Mouse (Mus musculus): Measurements from ENCODE around the gene Mta1. TPM values are rescaled to one million over a fixed set of nuclear protein-coding genes. Genes with fewer than 3 reads are reported as not detected.
A peak's percentile ranks its signal among the peaks of the same experiment; 100 is the strongest.

Gene Mta1
- polyA plus RNA-seq, 1 experiment from 2014 or later, result 20.5 TPM

- H3K4me3 ChIP-seq (replicated peaks), result peak overlapping the region; percentile 99
- H3K4me2 ChIP-seq, result peak overlapping the region; percentile 95
- H3K9me3 ChIP-seq, result no peaks in the 10 kb centered on the region
- H3K36me3 ChIP-seq, result peaks cover 23% of the 10 kb centered on the region
- no peaks in the 10 kb centered on the region for H3K27me3 ChIP-seq
- peak; percentile 37 for ATAC-seq (ENCODE audit: insufficient number of reproducible peaks, insufficient read depth, low FRiP score, low TSS enrichment, low read depth)
- 2% methylated on average over 41 of the region's 60 CpGs for WGBS
- peak overlapping the region; percentile 91 for H3K27ac ChIP-seq
- peaks cover 31% of the 10 kb centered on the region for H3K4me1 ChIP-seq (replicated peaks)
- peak overlapping the region; percentile 100 for H3K9ac ChIP-seq (replicated peaks)
These were observed 563 bp downstream of the Mta1 start for GRCm38 (mm10) chr12:113098530-113099151.

- H3K27ac ChIP-seq, result peak overlapping the region; percentile 91
- H3K4me3 ChIP-seq (replicated peaks), result peak overlapping the region; percentile 99
- no peaks in the 10 kb centered on the region for H3K9me3 ChIP-seq
- no peaks in the 10 kb centered on the region for H3K27me3 ChIP-seq
- H3K36me3 ChIP-seq, result peaks cover 33% of the 10 kb centered on the region
- 27% methylated on average over 6 of the region's 6 CpGs for WGBS
- H3K4me1 ChIP-seq (replicated peaks), result peaks cover 31% of the 10 kb centered on the region
- peak overlapping the region; percentile 95 for H3K4me2 ChIP-seq
- peak overlapping the region; percentile 100 for H3K9ac ChIP-seq (replicated peaks)
- ATAC-seq (ENCODE audit: insufficient number of reproducible peaks, insufficient read depth, low FRiP score, low TSS enrichment, low read depth), result no peak
These were observed 1.6 kb downstream of the Mta1 start for GRCm38 (mm10) chr12:113099470-113100237.

DNA sequence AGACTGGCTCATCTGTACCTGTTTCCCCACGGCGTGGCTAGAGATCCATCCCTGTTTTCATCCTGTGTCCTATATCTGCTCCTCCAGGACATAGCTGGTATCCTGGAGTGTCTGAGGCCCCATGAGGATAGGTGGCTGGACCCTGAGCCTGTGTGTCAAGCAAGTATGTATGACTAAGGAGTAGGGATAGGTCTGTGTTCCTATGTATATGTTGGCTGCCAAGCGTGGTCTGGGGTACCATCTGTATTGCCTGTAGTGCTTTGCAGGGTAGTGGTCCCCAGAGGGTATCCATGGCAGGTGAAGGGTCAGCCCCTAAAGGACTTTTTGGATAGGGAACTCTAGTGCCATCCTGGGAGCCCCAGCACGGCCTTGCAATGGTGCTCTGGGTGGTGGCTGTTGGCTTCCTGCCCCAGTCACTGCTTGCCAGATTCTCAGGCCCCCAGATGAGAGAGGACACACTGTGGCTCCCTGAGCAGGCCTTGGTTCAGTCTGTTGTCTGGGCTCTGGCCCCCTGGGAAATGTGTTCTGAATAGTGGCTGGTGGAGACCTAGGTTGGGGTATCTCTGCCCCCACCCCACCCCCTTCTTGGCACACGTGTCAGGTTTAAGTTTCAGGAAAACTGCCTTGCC is 2.5 kb downstream of the Mta1 start:
- Histone ChIP-seq H3K4me1 (replicated peaks) (peaks cover 31% of the 10 kb centered on the region), H3K36me3 (peaks cover 43% of the 10 kb centered on the region), H3K27ac (peak overlapping the region; percentile 37; the same call in 1 of the 2 replicates), H3K4me3 (replicated peaks) (peak overlapping the region; percentile 99; the same call in 1 of the 2 replicates), H3K4me2 (peak overlapping the region; percentile 95; the same call in 1 of the 2 replicates), H3K9ac (replicated peaks) (peak overlapping the region; percentile 4; the same call in 1 of the 2 replicates), H3K9me3 (no peaks in the 10 kb centered on the region), H3K27me3 (no peaks in the 10 kb centered on the region)
- no peak for ATAC-seq (ENCODE audit: insufficient number of reproducible peaks, insufficient read depth, low FRiP score, low TSS enrichment, low read depth)
- WGBS, result 84% methylated on average over 5 of the region's 5 CpGs

DNA sequence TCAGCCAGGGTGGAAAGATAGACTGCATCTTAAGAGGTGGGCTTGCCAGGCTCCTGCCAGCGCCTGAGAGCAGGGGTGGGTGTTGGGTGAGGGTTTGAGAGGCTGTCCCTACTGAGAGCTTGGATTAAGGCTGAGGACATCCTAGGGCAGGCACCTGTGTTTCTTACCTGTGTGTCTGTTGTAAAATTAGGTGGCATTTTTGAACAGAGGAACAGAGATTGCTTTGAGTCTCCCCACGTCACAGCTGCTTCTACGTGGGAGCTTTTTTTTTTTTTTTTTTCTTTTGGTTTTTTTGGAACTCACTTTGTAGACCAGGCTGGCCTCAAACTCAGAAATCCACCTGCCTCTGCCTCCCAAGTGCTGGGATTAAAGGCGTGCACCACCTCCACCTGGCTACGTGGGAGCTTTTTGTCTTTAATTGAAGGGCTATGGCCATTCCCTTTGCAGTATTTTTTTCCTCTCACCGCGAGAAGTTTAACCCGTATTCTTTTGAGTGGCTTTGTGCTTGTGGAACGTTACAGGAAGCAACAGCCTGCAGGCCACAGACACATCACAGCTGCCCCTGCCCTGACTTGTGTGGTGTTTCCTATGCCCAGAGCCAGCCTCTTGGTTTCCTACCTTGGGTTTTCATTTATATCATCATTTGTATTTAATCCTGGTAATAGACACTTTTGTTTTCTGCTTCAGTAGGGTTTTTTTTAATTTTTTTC is 3.3 kb downstream of the Mta1 start:
- 90% methylated on average over 9 of the region's 9 CpGs for WGBS
- Histone ChIP-seq H3K27ac (peak overlapping the region; percentile 37; the same call in 1 of the 2 replicates), H3K4me3 (replicated peaks) (no peak overlapping the region), H3K4me2 (no peak overlapping the region; the same call in 1 of the 2 replicates), H3K36me3 (peaks cover 46% of the 10 kb centered on the region), H3K9ac (replicated peaks) (no peak overlapping the region), H3K9me3 (no peaks in the 10 kb centered on the region), H3K4me1 (replicated peaks) (peaks cover 31% of the 10 kb centered on the region), H3K27me3 (no peaks in the 10 kb centered on the region)
- no peak for ATAC-seq (ENCODE audit: insufficient number of reproducible peaks, insufficient read depth, low FRiP score, low TSS enrichment, low read depth)

GRCm38 (mm10) chr12:113102461-113102860 is 4.4 kb downstream of the Mta1 start:
- H3K27me3 ChIP-seq, result no peaks in the 10 kb centered on the region
- no peak overlapping the region for H3K9ac ChIP-seq (replicated peaks)
- H3K9me3 ChIP-seq, result no peaks in the 10 kb centered on the region
- WGBS, result 69% methylated on average over 6 of the region's 6 CpGs
- H3K4me2 ChIP-seq, result no peak overlapping the region
- H3K4me1 ChIP-seq (replicated peaks), result peaks cover 25% of the 10 kb centered on the region
- no peak for ATAC-seq (ENCODE audit: insufficient number of reproducible peaks, insufficient read depth, low FRiP score, low TSS enrichment, low read depth)
- no peak overlapping the region for H3K4me3 ChIP-seq (replicated peaks)
- H3K36me3 ChIP-seq, result peaks cover 53% of the 10 kb centered on the region
- H3K27ac ChIP-seq, result no peak overlapping the region

GRCm38 (mm10) chr12:113103846-113104451 is 5.9 kb downstream of the Mta1 start:
- Histone ChIP-seq H3K9ac (replicated peaks) (no peak overlapping the region), H3K4me2 (no peak overlapping the region), H3K4me1 (replicated peaks) (peaks cover 31% of the 10 kb centered on the region), H3K27ac (no peak overlapping the region), H3K4me3 (replicated peaks) (no peak overlapping the region), H3K9me3 (no peaks in the 10 kb centered on the region), H3K27me3 (no peaks in the 10 kb centered on the region), H3K36me3 (peaks cover 53% of the 10 kb centered on the region)
- WGBS, result 84% methylated on average over 8 of the region's 8 CpGs
- ATAC-seq (ENCODE audit: insufficient number of reproducible peaks, insufficient read depth, low FRiP score, low TSS enrichment, low read depth), result no peak

DNA sequence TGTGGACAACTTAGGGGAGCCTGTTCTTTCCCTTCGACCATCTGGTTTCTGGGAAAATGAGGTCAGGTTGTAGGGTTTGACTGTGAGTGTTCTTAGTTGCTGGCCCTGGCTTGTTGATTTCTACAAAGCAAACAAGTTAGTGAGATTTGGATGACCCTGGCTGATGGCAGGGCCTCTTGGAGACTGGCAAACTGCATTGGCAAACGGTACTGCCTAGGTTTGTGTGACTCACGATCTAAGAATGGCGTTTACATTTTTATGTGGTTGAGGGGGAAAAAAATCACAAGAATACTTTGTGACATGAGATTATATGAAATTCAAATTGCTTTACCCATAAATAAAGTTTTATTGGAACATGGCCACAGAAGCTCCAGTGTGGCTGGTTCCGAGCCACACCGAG is 8.3 kb downstream of the Mta1 start:
- no peak overlapping the region for H3K27ac ChIP-seq
- H3K9me3 ChIP-seq, result no peaks in the 10 kb centered on the region
- peaks cover 43% of the 10 kb centered on the region for H3K36me3 ChIP-seq
- 91% methylated on average over 6 of the region's 6 CpGs for WGBS
- no peak overlapping the region for H3K4me3 ChIP-seq (replicated peaks)
- H3K4me1 ChIP-seq (replicated peaks), result peaks cover 16% of the 10 kb centered on the region
- no peaks in the 10 kb centered on the region for H3K27me3 ChIP-seq
- no peak overlapping the region for H3K4me2 ChIP-seq
- H3K9ac ChIP-seq (replicated peaks), result no peak overlapping the region
- no peak for ATAC-seq (ENCODE audit: insufficient number of reproducible peaks, insufficient read depth, low FRiP score, low TSS enrichment, low read depth)

GRCm38 (mm10) chr12:113107431-113108124 is 9.5 kb downstream of the Mta1 start:
- Histone ChIP-seq H3K27ac (peak overlapping the region; percentile 29; the same call in 1 of the 2 replicates), H3K9me3 (no peaks in the 10 kb centered on the region), H3K4me1 (replicated peaks) (peaks cover 16% of the 10 kb centered on the region), H3K4me2 (no peak overlapping the region), H3K4me3 (replicated peaks) (no peak overlapping the region), H3K9ac (replicated peaks) (no peak overlapping the region), H3K36me3 (peaks cover 50% of the 10 kb centered on the region), H3K27me3 (no peaks in the 10 kb centered on the region)
- WGBS, result 89% methylated on average over 4 of the region's 4 CpGs
- no peak for ATAC-seq (ENCODE audit: insufficient number of reproducible peaks, insufficient read depth, low FRiP score, low TSS enrichment, low read depth)

GRCm38 (mm10) chr12:113108528-113109283 is 10.6 kb downstream of the Mta1 start:
- Histone ChIP-seq H3K27me3 (no peaks in the 10 kb centered on the region), H3K9ac (replicated peaks) (no peak overlapping the region), H3K27ac (0 out of 2 replicates have a peak overlapping the region, but pooled peaks have one; percentile 50), H3K4me1 (replicated peaks) (peaks cover 16% of the 10 kb centered on the region), H3K9me3 (no peaks in the 10 kb centered on the region), H3K4me2 (no peak overlapping the region), H3K4me3 (replicated peaks) (no peak overlapping the region), H3K36me3 (peaks cover 52% of the 10 kb centered on the region)
- 86% methylated on average over 17 of the region's 17 CpGs for WGBS
- no peak for ATAC-seq (ENCODE audit: insufficient number of reproducible peaks, insufficient read depth, low FRiP score, low TSS enrichment, low read depth)

- H3K9ac ChIP-seq (replicated peaks), result no peak overlapping the region
- peaks cover 52% of the 10 kb centered on the region for H3K36me3 ChIP-seq
- peaks cover 16% of the 10 kb centered on the region for H3K4me1 ChIP-seq (replicated peaks)
- ATAC-seq (ENCODE audit: insufficient number of reproducible peaks, insufficient read depth, low FRiP score, low TSS enrichment, low read depth), result no peak
- 88% methylated on average over 10 of the region's 10 CpGs for WGBS
- no peak overlapping the region for H3K4me2 ChIP-seq
- no peak overlapping the region for H3K27ac ChIP-seq
- no peaks in the 10 kb centered on the region for H3K27me3 ChIP-seq
- H3K9me3 ChIP-seq, result no peaks in the 10 kb centered on the region
- no peak overlapping the region for H3K4me3 ChIP-seq (replicated peaks)
These were observed 11.7 kb downstream of the Mta1 start for GRCm38 (mm10) chr12:113109801-113110200.

Measured in limb, embryonic 12.5 days (tissue).